Mouse (Mus musculus): ENCODE measurements around the gene C130050O18Rik. TPM values are rescaled to one million over a fixed set of nuclear protein-coding genes. Genes with fewer than 3 reads are reported as not detected.
"Not testable (repeated sequence)": the region's sequence is repeated elsewhere in the genome, so short reads cannot be mapped to it uniquely, and the experiment has no call there.

Gene C130050O18Rik
- polyA plus RNA-seq, 1 experiment from 2014 or later, result 0.24 TPM

DNA sequence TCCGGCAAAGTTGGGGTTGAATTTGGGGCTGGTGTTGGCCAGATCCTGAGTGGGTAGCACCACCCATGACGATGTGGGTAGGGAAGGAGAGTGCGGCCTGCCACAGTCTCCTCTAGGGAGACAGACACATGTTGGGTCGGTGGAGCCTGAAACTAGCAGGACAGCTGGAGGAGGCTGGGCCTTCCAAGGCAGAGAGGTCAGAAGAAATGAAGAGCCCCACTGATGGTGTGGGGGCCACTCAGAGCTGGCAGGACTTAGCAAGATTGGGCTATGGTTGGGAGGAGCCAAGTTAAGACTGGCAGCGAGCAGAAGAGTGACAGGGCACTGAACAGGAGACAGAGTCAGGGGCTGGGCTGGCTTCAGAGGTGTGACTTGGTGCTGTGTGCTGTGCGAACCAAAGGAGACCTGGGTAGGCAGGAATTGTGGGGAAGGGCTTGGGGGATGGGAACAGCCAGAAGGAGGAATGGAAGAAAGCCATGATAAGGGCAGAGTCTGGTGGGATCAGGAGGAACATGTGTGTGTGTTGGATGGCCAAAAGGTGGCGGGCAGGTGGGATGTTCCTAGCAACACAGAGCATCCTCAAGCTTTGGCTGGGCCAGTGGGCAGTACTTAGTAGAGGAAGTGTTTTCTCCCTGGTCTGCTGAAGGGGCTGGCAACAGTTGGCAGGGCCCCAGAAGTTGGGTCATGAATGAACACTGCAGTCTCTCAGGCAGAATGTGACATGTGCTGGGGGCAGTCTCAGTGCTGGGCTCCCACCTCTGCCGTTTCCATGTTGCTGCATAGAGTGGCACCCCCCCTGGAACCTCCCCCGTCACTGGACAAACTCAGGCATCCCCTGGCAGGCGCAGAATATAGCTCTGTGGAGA, 17.5 kb upstream of the C130050O18Rik start:
- DNase-seq (ENCODE audit: low read depth, low spot score) (no peak), ATAC-seq (no peak)
- in situ Hi-C loops (cut with MboI; ENCODE audit: low pct_unique_long_range_greater_than_20kb), result no loop called here
- H3K27me3 ChIP-seq, result no peaks in the 10 kb centered on the region
- POLR2A ChIA-PET, result no interaction called here
- no peak for TF ChIP-seq CTCF (IDR thresholded peaks at IDR 0.05)
- CTCF ChIA-PET, result interaction anchor here (0.9 to 2.2 kb wide), 3 partner anchors 11 to 20 kb away, joined by 3 to 9 read pairs (median 4); no protein-coding TSS in a partner anchor

- CTCF ChIA-PET, result interaction anchor here (0.9 to 2.2 kb wide), 2 partner anchors 10 to 20 kb away, joined by 3 to 9 read pairs; no protein-coding TSS in a partner anchor
- no peak for DNase-seq (ENCODE audit: low read depth, low spot score)
- in situ Hi-C loops (cut with MboI; ENCODE audit: low pct_unique_long_range_greater_than_20kb), result no loop called here
- H3K27me3 ChIP-seq, result no peaks in the 10 kb centered on the region
- POLR2A ChIA-PET, result no interaction called here
- no peak for ATAC-seq
- no peak for TF ChIP-seq CTCF (IDR thresholded peaks at IDR 0.05)
Measured at GRCm38 (mm10) chr5:139388195-139388570, 16.9 kb upstream of the C130050O18Rik start.

GRCm38 (mm10) chr5:139388694-139389675, 16.1 kb upstream of the C130050O18Rik start:
- ATAC-seq, result no peak
- POLR2A ChIA-PET, result no interaction called here
- CTCF ChIA-PET, result interaction anchor here (1.0 to 2.2 kb wide), 2 partner anchors 9 to 10 kb away, joined by 3 to 9 read pairs; no protein-coding TSS in a partner anchor
- in situ Hi-C loops (cut with MboI; ENCODE audit: low pct_unique_long_range_greater_than_20kb), result no loop called here
- no peak for TF ChIP-seq CTCF (IDR thresholded peaks at IDR 0.05)
- DNase-seq (ENCODE audit: low read depth, low spot score), result no peak
- no peaks in the 10 kb centered on the region for H3K27me3 ChIP-seq

DNA sequence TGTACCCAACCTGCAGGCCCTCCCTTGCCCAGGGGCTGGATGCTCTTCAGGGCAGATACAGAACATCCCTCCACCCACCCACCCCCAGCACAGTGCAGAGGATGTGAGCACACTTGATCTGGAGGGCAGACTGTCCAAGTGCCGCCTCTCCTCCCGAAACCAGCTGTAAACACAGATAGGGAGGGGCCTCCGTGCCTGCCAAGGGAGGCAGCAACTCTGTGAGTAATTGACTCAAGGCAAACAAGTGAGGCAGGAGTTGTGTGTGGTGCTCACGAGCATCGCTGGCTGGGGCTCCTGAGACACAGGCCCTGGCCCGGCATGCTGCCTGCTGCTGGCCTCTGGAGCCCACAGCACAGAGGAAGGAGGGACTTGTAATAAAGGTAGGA, 15.4 kb upstream of the C130050O18Rik start:
- POLR2A ChIA-PET, result no interaction called here
- DNase-seq (ENCODE audit: low read depth, low spot score), result no peak
- CTCF ChIA-PET, result interaction anchor here (1.0 to 2.2 kb wide), 2 partner anchors 8 to 10 kb away, joined by 3 to 9 read pairs; no protein-coding TSS in a partner anchor
- in situ Hi-C loops (cut with MboI; ENCODE audit: low pct_unique_long_range_greater_than_20kb), result no loop called here
- no peaks in the 10 kb centered on the region for H3K27me3 ChIP-seq
- TF ChIP-seq CTCF (IDR thresholded peaks at IDR 0.05), result no peak
- no peak for ATAC-seq

DNA sequence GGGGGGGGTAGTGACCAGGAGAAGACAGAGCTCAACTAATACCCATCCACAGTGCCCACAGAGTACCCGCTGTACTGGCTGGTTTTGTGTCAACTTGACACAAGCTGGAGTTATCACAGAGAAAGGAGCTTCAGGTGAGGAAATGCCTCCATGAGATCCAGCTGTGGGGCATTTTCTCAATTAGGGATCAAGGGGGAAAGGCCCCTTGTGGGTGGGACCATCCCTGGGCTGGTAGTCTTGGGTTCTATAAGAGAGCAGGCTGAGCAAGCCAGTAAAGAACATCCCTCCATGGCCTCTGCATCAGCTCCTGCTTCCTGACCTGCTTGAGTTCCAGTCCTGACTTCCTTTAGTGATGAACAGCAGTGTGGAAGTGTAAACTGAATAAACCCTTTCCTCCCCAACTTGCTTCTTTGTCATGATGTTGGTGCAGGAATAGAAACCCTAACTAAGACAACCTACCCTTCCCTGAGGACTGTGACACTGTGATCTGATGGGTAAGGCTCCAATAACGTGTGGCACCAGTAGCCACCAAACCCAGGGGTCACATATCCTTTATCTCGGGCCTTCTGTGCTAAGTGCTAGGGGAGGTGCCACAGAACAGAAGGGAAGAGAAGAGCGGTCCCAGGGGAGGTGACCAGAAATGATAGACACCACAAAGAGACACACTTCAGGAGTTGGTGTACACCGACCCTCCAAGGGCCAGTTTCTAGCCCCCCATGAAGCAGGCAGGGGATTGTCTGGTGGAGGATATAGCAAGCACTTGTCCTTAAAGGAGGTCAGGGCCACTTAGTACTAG, 14.6 kb upstream of the C130050O18Rik start:
- H3K27me3 ChIP-seq; ATAC-seq; DNase-seq (ENCODE audit: low read depth, low spot score); POLR2A ChIA-PET; in situ Hi-C loops (cut with MboI; ENCODE audit: low pct_unique_long_range_greater_than_20kb): not testable (repeated sequence)
- CTCF ChIA-PET, result interaction anchor here (2.2 kb wide), 1 partner anchor 8 kb away, joined by 9 read pairs; no protein-coding TSS in a partner anchor

- CTCF ChIA-PET, result no interaction called here
- no peak for TF ChIP-seq CTCF (IDR thresholded peaks at IDR 0.05)
- H3K27me3 ChIP-seq, result no peaks in the 10 kb centered on the region
- DNase-seq (ENCODE audit: low read depth, low spot score) (no peak), ATAC-seq (no peak)
- POLR2A ChIA-PET, result no interaction called here
- in situ Hi-C loops (cut with MboI; ENCODE audit: low pct_unique_long_range_greater_than_20kb), result no loop called here
Measured at GRCm38 (mm10) chr5:139391309-139391990, 13.6 kb upstream of the C130050O18Rik start.

- POLR2A ChIA-PET, result no interaction called here
- TF ChIP-seq CTCF (IDR thresholded peaks at IDR 0.05), result no peak
- no peak for DNase-seq (ENCODE audit: low read depth, low spot score)
- in situ Hi-C loops (cut with MboI; ENCODE audit: low pct_unique_long_range_greater_than_20kb), result no loop called here
- no peak for ATAC-seq
- H3K27me3 ChIP-seq, result no peaks in the 10 kb centered on the region
- CTCF ChIA-PET, result no interaction called here
Measured at GRCm38 (mm10) chr5:139392219-139393196, 12.6 kb upstream of the C130050O18Rik start.

- in situ Hi-C loops (cut with MboI; ENCODE audit: low pct_unique_long_range_greater_than_20kb), result no loop called here
- H3K27me3 ChIP-seq, result no peaks in the 10 kb centered on the region
- ChIA-PET POLR2A (no interaction called here), CTCF (no interaction called here)
- DNase-seq (ENCODE audit: low read depth, low spot score) (no peak), ATAC-seq (no peak)
- no peak for TF ChIP-seq CTCF (IDR thresholded peaks at IDR 0.05)
Measured at GRCm38 (mm10) chr5:139393197-139393588, 11.9 kb upstream of the C130050O18Rik start.

DNA sequence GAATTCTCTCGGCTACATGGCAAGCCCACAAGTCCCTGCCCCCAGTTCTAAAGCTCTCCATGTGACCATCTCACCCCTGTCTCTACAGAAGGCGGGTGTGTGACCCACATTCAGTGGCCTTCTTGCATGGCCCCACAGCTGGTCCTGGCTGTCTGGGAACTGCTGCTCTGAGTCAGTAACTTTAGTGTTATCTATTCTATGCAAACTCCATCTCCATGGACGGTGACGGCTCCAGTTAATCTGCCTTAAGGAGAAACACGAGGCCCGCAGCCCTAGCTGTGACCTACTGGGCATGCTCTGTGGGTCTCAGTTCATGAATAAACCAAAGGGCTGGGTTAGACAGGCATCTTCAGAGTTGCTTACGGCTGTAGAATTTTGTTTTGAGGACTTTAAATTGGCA, 10.7 kb upstream of the C130050O18Rik start:
- ATAC-seq (no peak), DNase-seq (ENCODE audit: low read depth, low spot score) (no peak)
- ChIA-PET POLR2A (interaction anchor here (1.9 kb wide), 1 partner anchor 13 kb away, joined by 4 read pairs; no protein-coding TSS in a partner anchor), CTCF (no interaction called here)
- H3K27me3 ChIP-seq, result no peaks in the 10 kb centered on the region
- in situ Hi-C loops (cut with MboI; ENCODE audit: low pct_unique_long_range_greater_than_20kb), result no loop called here
- TF ChIP-seq CTCF (IDR thresholded peaks at IDR 0.05), result no peak
